Mouse (Mus musculus): ENCODE measurements around the gene Asic2.

Gene Asic2

DNA sequence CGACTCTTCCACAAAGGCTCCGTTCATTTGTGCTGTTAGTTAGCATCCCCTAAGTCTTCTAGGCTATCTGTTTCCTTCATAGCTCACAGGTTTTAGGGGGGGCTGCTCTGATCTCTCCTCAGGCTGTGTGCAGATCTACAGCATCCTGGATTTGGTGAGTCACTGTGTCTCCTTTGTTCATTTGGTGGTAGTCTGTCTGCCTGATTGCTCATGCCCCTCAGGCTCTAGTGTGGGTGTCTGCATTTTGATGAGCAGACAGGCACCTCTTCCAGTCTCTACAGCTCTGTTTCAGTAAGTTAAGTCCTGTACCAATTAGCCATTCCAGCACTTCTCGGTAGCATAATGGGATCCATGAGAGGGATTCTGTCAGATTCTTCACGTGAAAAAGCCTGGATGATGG, 129.8 kb downstream of the Asic2 start:
- DNase-seq, result peak; percentile 40

- DNase-seq, result no peak
Observed at GRCm38 (mm10) chr11:81832381-81832780, 135.9 kb downstream of the Asic2 start.

GRCm38 (mm10) chr11:81816531-81816930, 151.7 kb downstream of the Asic2 start:
- no peak for DNase-seq

DNA sequence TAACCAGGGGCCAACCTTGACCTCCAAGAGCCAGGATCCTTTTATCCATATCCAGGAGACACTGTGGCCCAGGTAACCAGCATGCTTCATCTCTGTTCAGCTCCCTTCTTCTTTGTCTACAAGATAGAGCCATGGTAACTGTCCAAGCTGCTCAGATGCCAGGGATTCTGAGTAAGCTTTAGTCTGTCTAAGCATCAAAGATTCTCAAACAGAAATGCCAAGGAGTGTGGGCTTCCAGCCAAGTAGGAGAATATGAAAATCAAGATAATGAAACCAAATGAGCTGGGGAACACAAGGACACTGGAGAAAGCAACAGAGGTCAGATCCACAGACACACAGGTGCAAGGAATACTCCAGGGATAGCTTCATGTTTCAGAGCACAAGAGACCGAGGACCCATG, 153.4 kb downstream of the Asic2 start:
- no peak for DNase-seq

- DNase-seq, result peak; percentile 59
Observed at GRCm38 (mm10) chr11:81806905-81807659, 161.2 kb downstream of the Asic2 start.

GRCm38 (mm10) chr11:81803544-81803943, 164.7 kb downstream of the Asic2 start:
- DNase-seq, result no peak

GRCm38 (mm10) chr11:81802614-81803013, 165.6 kb downstream of the Asic2 start:
- no peak for DNase-seq

- no peak for DNase-seq
Observed at GRCm38 (mm10) chr11:81800899-81801298, 167.4 kb downstream of the Asic2 start.

DNA sequence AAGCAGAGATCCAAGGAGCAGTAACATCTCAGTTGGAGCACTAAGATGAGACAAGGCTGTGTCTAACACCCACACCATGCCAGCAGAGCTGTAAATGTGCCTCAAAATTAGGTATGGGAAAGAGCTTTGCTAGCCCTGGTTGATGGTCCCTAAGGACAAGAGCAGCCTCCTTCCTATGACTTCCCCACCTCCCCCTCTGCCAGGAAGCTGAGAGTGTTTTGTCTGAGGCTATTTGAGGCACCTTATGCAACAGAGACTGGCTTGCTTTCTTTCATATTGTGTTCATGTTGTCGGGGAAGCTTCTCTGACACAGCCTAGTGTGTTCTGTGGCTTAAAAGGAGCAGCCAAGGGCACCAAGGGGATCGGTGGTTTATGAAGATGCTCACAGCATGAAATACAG, 174.7 kb downstream of the Asic2 start:
- no peak for DNase-seq

- no peak for DNase-seq
Observed at GRCm38 (mm10) chr11:81791579-81791978, 176.7 kb downstream of the Asic2 start.

- no peak for DNase-seq
Observed at GRCm38 (mm10) chr11:81780596-81780995, 187.7 kb downstream of the Asic2 start.

- DNase-seq, result no peak
Observed at GRCm38 (mm10) chr11:81779881-81780280, 188.4 kb downstream of the Asic2 start.

GRCm38 (mm10) chr11:81771195-81771895, 196.9 kb downstream of the Asic2 start:
- DNase-seq, result peak; percentile 42

- DNase-seq, result peak; percentile 55
Observed at GRCm38 (mm10) chr11:81769691-81770260, 198.5 kb downstream of the Asic2 start.

- DNase-seq, result peak; percentile 38
Observed at GRCm38 (mm10) chr11:81768305-81768704, 200.0 kb downstream of the Asic2 start.

GRCm38 (mm10) chr11:81767781-81768180, 200.5 kb downstream of the Asic2 start:
- peak; percentile 56 for DNase-seq

DNA sequence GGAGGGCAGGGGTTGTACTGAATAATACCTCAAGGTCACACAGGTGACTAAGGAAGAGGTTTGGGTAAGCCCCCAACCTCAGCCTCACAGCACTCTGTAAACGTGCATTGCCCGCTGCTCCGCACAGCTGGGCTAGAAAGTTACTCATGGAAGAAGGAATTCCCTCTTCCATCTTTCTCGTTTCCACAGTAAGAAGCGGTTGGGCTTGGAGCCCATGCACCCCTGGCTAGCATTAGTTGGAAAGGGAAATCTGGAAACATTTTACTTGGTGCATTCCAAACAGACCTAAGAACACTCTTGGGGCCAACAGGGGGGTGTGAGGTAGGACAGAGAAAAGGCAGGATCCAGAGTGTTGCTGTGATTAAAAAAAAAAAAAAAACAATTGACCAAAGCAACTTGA, 203.0 kb downstream of the Asic2 start:
- no peak for DNase-seq

- peak; percentile 35 for DNase-seq
Observed at GRCm38 (mm10) chr11:81764778-81765177, 203.5 kb downstream of the Asic2 start.

GRCm38 (mm10) chr11:81757221-81757620, 211.0 kb downstream of the Asic2 start:
- no peak for DNase-seq

GRCm38 (mm10) chr11:81750876-81751275, 217.4 kb downstream of the Asic2 start:
- no peak for DNase-seq

- DNase-seq, result no peak
Observed at GRCm38 (mm10) chr11:81750016-81750415, 218.2 kb downstream of the Asic2 start.

DNA sequence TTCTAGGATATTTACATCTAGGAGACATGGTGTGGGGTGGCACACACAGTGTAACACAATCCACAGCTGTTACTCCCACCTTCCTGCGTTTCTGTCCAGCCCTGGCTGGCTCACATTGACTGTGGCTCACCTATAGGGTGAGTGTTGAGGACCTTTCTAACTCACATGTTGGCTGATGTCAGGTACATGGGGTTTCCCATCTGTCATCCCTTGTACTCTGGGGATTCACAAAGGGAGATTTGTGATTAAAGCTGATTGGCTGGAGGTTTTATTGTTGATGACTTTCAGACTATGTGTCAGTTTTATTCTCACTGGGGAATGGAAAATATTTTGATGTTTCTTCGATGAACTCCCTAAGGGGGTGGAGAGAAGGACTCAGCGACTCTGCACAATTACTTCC, 229.3 kb downstream of the Asic2 start:
- DNase-seq, result no peak

- DNase-seq, result no peak
Observed at GRCm38 (mm10) chr11:81737777-81738176, 230.5 kb downstream of the Asic2 start.

- no peak for DNase-seq
Observed at GRCm38 (mm10) chr11:81722071-81722470, 246.2 kb downstream of the Asic2 start.

All from retina, postnatal 1 day (tissue).